Mouse (Mus musculus) right cerebral cortex, adult 18-20 months (tissue): Measurements from ENCODE around the gene Ezr.
A peak's percentile ranks its signal among the peaks of the same experiment; 100 is the strongest.

Experiments used
- DNase-seq: peaks from one replicate; pipeline ENCODE4 v3.0.0; 2022; ENCODE audit warnings: mixed read lengths

The Ezr gene

GRCm38 (mm10) chr17:6789103-6789502 is 6.5 kb upstream of the Ezr start:
- DNase-seq: peak; percentile 39

DNA sequence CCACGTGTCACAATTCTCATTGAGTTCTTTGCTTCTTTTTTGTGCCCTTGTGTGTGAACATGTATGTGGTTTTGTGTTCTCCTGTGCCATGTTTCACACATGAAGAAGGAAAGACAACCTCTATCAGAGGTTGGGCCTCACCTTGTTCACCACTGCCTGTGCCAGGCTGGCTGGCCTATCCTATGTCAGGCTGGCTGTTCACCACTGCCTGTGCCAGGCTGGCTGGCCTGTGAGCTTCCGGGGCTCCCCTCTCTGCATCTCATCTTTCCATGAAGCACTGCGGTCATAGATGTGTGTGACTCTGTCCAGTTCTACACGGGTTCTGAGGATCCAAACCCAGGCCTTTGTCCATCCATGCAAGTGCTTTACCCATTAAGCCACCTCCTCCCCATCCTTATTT is 4.7 kb upstream of the Ezr start:
- DNase-seq: no peak

GRCm38 (mm10) chr17:6783756-6784357 is 1.3 kb upstream of the Ezr start:
- no peak for DNase-seq

GRCm38 (mm10) chr17:6783006-6783661 is 550 bp upstream of the Ezr start:
- DNase-seq: peak; percentile 5

DNA sequence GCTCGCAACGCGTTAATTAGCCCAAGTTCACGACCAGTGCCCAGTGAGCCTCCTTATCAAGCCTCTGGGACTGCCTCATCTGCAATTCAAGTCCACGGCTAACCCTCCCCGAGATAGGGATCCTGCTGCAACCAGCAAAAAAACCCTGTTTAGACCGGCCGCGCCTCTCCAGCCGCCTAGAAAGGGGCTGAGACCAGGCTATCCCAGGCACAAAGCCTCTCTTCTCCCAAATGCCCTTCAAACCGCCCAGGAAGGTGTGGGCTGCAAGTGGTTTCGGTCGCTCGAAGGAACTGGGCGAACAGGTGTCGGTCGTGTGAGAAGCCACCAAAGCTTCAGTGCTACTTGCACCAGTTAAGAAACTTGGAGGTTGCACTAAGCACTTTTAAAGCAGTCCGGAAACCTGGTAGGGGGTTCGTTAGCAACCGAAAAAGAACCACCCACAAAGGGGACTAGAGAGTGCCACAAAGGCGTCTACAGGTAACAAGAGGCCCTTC is 504 bp downstream of the Ezr start:
- no peak for DNase-seq

GRCm38 (mm10) chr17:6781273-6781672 is 1.3 kb downstream of the Ezr start:
- DNase-seq: no peak

DNA sequence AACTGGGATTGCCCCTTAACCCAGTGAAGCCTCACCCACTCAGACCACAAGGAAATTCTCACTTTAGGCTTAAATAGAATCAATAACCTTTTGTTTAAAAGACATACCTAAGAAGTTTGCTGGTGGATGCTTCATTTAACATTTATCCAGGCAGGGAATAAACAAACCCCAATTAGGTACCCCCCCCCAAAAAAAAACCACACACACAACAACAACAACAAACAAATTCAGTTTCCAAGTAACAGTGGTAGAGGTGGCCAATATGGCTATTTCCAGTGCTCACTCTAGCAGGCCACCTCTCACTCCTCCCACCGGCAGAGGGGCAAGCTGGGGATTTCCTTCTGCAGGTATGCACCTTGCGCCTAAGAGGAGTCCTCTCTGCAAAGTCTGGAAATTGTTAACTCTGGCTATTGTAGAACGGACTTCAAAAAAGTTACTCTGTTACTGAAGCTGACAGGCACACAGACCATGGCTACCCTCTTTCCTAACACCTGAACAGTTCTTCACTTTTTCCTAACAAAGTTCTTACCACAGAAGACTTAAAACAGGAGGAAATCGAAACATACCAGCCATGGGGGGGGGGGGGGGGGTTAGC is 2.0 kb downstream of the Ezr start:
- DNase-seq: no peak

DNA sequence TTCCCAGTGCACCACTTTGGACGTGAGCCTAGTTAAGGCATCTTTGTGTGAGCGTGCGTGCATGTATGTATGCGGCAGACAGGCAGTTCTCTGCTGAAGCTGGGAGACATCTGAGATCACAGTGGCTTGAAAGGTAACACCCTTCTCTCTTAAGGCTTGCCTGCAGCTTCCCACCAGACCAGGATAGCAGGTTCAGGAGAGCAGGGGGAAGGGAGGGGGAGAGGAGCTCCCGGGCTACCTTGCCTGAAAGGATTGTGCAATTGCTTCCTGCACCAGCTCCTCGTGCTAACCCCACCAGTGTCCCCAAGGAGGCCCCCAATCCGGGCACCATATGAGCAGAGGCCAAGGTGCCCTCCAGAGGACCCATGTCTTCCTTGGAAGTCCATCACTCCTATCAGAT is 3.0 kb downstream of the Ezr start:
- DNase-seq: no peak

DNA sequence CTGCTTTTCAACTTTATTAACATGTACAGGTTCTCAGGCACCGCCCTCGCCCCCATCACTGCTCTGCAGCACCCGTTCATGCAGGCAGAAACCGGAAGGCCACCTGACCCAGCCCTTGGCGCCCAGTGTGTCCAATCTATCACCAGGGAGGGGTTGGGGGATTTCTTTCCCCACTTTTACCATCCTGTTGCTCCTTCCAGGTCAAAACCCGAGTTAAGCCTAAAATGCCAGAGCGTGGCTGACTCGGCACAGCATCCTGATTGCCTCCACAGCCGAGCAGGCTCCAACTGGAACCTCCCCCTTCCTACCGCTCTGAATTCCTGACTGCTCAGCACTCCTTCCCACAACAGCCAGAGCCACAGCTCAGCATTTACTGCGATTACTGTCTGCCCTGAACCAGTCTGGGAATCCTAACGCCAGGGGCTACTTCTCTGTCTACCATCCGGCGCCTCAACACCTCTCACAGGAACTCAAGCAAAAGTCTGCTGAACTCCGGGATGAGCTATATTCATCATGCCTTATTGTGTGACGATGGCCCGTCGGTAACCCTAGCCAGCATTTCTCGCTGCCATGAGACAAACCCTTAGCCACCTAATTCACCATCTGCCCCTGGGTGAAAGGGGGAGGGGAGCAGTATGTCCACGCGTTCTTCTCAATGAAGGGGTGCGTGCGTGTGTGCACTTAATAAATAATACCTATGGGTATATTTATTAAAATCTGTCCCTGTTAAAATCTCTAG is 3.6 kb downstream of the Ezr start:
- DNase-seq: no peak

GRCm38 (mm10) chr17:6778332-6778683 is 4.3 kb downstream of the Ezr start:
- DNase-seq: peak; percentile 21

GRCm38 (mm10) chr17:6777629-6778331 is 4.8 kb downstream of the Ezr start:
- DNase-seq: no peak

- no peak for DNase-seq
Measured at GRCm38 (mm10) chr17:6777061-6777460, 5.5 kb downstream of the Ezr start.

GRCm38 (mm10) chr17:6776576-6776975 is 6.0 kb downstream of the Ezr start:
- DNase-seq: no peak

- no peak for DNase-seq
Measured at GRCm38 (mm10) chr17:6776123-6776522, 6.5 kb downstream of the Ezr start.

- no peak for DNase-seq
Measured at GRCm38 (mm10) chr17:6775671-6776070, 6.9 kb downstream of the Ezr start.

- no peak for DNase-seq
Measured at GRCm38 (mm10) chr17:6775221-6775620, 7.4 kb downstream of the Ezr start.

DNA sequence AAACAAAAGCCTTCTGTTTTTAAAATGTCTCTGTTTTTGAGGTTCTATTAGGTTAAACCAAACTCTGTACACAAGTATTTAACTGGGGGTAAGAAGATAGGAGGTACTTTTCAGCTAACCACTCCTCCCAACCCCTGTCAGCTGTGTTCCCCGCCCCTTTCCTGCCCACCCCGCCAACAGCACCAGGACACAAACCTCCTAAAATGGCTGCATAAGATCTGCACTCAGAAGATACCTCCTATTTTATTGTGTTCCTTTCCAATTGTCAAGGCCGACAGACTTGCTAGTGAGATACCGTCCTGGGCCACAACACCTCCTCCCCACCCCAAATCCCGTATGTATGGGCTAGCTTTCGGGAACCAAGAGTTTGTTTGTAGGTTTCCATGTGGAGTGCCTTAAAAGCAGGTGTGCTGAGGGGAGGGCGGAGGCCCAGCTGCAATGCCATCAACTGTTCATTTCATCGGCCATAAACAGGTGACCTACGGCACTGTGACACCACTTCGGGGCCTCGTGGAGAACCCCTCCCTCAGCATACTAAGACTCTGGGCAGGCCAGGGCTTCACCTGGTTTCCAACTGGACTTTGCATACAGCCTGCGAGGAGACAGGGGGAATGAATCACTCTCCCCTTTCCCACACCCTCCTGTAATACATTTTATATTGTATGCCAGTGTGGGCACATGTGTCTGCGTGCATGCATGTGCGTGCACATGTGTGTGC is 9.2 kb downstream of the Ezr start:
- no peak for DNase-seq

GRCm38 (mm10) chr17:6772490-6772773 is 10.2 kb downstream of the Ezr start:
- DNase-seq: no peak

- DNase-seq: no peak
Measured at GRCm38 (mm10) chr17:6771661-6772489, 10.7 kb downstream of the Ezr start.

- DNase-seq: no peak
Measured at GRCm38 (mm10) chr17:6769602-6770001, 13.0 kb downstream of the Ezr start.

GRCm38 (mm10) chr17:6768301-6768788 is 14.2 kb downstream of the Ezr start:
- no peak for DNase-seq

DNA sequence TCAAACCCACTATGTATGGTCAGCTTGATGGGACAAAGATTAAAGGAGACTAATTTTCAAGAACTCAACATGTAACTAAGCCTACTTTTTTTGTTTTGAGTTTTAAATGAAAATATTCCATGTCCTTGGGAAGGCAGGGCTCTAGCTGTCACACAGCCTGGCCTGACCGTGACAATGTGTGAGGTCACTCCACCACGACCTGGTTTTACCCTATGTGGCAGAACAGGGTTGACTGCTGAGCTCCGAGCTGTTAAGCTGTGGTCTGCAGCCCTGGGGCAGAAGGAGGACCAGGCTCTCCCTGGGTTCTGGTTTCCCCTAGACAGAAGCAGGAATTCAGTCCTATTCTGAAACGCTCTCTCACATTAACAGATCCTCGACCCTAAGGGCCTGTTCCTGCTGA is 14.8 kb downstream of the Ezr start:
- no peak for DNase-seq
